Mouse (Mus musculus): Measurements from ENCODE around the gene Prrxl1.

Prrxl1 gene

GRCm38 (mm10) chr14:32599290-32600041 is at the start of gene Prrxl1:
Gene Prrxl1, plus strand, starts transcription at chr14:32599407.
- peak in 1 of 2 experiments; percentile 14 for DNase-seq

GRCm38 (mm10) chr14:32551854-32552253 is 47.4 kb upstream of the Prrxl1 start:
- peak in 1 of 2 experiments; percentile 21 for DNase-seq

- no peak for DNase-seq
Measured at GRCm38 (mm10) chr14:32553198-32553903, 45.9 kb upstream of the Prrxl1 start.

GRCm38 (mm10) chr14:32554860-32555526 is 44.2 kb upstream of the Prrxl1 start:
- DNase-seq: no peak

- DNase-seq: no peak
Measured at GRCm38 (mm10) chr14:32561428-32561827, 37.8 kb upstream of the Prrxl1 start.

GRCm38 (mm10) chr14:32563661-32564060 is 35.5 kb upstream of the Prrxl1 start:
- DNase-seq: no peak

- peak in 1 of 2 experiments; percentile 17 for DNase-seq
Measured at GRCm38 (mm10) chr14:32572519-32572918, 26.7 kb upstream of the Prrxl1 start.

GRCm38 (mm10) chr14:32578420-32578819 is 20.8 kb upstream of the Prrxl1 start:
- DNase-seq: no peak

- no peak for DNase-seq
Measured at GRCm38 (mm10) chr14:32583696-32584095, 15.5 kb upstream of the Prrxl1 start.

- peak; percentile 64 to 86 for DNase-seq
Measured at GRCm38 (mm10) chr14:32587013-32587784, 12.0 kb upstream of the Prrxl1 start.

- no peak for DNase-seq
Measured at GRCm38 (mm10) chr14:32590377-32590776, 8.8 kb upstream of the Prrxl1 start.

- DNase-seq: peak; percentile 59 to 85
Measured at GRCm38 (mm10) chr14:32597232-32598231, 1.7 kb upstream of the Prrxl1 start.

- DNase-seq: no peak
Measured at GRCm38 (mm10) chr14:32598437-32599219, 579 bp upstream of the Prrxl1 start.

GRCm38 (mm10) chr14:32600110-32600509 is 903 bp downstream of the Prrxl1 start:
- DNase-seq: no peak

- DNase-seq: no peak
Measured at GRCm38 (mm10) chr14:32605508-32605907, 6.3 kb downstream of the Prrxl1 start.

- DNase-seq: no peak
Measured at GRCm38 (mm10) chr14:32606316-32606715, 7.1 kb downstream of the Prrxl1 start.

GRCm38 (mm10) chr14:32609392-32609791 is 10.2 kb downstream of the Prrxl1 start:
- DNase-seq: peak; percentile 8 to 62

GRCm38 (mm10) chr14:32617253-32617652 is 18.0 kb downstream of the Prrxl1 start:
- DNase-seq: no peak

GRCm38 (mm10) chr14:32624245-32624644 is 25.0 kb downstream of the Prrxl1 start:
- no peak for DNase-seq

GRCm38 (mm10) chr14:32624811-32625210 is 25.6 kb downstream of the Prrxl1 start:
- no peak for DNase-seq

GRCm38 (mm10) chr14:32627271-32627670 is 28.1 kb downstream of the Prrxl1 start:
- peak in 1 of 2 experiments; percentile 9 for DNase-seq

All from kidney, postnatal 36 days (tissue).